Mouse (Mus musculus) embryo, embryonic 9.5 days (tissue): ENCODE measurements around the gene Tnks1bp1.

Source experiments
- DNase-seq: peaks from one replicate; pipeline ENCODE4 v3.0.0-alpha.2; 2017; ENCODE audit errors: extremely low spot score

Tnks1bp1 gene

DNA sequence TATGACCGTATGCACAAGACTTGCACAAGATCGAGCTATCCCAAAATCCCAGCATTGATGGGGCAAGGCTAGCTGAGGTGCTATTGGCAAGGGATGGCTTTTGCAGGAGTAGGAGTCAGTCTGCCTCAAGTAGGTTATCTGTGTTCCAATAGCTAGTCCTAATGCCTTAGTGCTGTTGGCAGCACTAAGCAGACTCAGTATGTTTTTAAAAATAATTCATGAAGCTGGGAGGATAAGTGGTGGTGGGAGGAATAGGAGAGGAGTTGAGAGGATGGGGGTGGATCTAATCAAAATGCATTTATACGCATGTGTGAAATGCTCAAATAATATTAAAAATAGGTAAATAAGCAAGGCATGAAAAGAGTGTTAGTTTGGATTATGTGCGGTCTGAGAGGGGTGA is 43.5 kb downstream of the Tnks1bp1 start:
- DNase-seq, result no peak

DNA sequence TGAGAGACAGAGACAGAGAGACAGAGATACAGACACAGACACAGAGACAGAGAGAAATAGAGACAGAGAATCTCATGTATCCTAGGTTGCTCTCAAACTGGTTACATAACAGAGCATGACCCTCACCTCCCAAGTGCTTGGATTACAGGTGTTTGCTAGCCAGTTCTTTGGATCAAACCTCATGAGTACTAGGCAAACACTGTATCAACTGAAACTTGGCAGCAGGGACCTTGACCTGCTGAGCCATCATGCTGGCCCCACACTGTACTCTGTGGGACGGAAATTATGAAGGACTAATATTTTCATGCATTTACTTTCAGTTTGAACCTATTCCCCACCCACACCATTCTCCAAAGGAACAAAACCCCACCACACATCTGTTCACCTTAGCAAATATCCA is 45.6 kb downstream of the Tnks1bp1 start:
- DNase-seq, result no peak

DNA sequence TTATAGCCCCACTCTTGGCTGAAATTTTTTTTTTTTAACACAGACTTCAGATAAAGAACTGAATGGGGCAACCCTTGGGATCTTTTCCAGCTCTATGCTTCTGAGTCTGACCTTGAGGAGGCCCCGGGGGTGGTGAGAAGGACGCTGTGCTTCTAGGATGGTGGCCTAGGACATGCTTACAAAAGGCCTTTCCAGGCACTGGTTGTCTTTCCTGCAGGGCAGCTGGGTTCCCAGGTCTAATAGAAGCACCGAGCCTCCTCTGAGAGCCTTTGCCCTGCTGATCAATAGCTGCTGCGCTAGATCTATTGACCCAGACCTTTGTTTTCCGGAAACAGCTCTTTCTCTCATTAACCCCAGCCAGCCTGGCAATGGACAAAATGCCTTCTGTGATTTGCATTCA is 48.1 kb downstream of the Tnks1bp1 start:
- peak; percentile 12 for DNase-seq

DNA sequence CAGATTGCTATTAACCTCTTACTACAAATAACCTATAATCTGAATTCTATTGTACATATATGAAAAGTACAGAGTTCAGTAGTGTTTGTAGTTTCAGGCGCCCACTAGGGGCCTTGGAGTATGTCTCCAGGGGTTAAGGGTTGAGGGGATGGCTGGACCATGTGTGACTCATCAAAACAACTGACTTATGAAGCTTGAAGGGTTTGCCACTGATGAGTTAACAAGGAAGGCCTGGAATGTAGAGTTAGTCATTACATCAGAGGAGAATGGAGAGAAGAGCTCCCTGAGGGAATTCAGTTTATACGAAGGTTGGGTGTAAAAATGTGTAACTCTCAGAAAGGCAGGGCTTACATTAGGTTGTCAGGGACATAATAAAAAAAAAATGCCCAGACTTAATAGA is 50.2 kb downstream of the Tnks1bp1 start:
- no peak for DNase-seq

DNA sequence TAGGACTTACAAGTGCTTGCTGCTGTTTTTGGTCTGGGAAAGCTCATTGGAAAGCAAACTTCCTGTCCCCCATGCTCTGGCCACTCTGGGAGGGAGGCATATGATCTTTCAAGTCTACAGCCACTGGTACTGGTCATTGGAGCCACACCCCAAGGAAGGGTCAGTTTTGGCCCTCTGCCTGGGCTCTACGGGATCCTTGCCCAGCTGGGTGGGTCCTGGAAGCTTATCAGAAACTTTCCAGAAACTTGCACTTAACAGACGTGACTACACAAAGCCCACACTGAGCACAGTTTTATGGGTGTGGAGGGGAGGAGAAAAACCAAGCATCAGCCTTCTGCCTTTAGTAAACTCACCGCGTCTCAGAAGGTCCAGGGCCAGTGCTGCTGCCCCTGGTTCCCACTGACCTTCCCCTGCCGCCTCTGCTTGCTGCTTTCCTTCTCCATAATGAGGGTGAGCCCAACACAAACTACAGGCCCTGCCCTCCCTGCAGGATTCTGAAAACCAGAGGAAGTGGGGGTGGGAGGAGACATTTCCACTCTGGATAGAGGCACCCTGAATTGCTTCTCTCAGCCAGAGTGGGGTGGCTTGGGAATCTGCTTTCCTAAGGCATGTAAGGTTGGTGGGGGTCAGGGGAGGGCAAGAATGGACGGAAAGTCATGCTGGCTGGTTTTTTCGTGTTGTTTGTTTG is 51.1 kb downstream of the Tnks1bp1 start:
- DNase-seq, result no peak

DNA sequence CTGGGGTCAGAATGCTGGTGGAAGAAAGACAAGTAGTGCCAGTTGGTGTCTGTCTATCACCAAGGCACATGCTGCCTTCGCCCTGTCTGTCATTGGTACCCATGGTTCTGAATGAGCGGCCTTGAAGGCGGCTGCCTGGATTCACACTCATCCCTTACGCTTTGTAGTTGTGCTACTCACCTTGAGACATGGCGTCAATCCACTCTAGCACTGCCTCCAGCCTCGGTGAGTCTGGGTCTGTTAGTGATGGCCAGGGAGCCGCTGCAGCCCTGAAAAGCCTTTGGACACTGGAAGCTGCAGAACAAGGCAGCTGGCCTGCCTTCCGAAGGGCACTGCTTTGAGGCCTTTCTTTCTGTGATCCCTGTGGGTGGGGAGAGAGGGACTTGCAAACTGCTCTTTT is 55.4 kb downstream of the Tnks1bp1 start:
- DNase-seq, result no peak

DNA sequence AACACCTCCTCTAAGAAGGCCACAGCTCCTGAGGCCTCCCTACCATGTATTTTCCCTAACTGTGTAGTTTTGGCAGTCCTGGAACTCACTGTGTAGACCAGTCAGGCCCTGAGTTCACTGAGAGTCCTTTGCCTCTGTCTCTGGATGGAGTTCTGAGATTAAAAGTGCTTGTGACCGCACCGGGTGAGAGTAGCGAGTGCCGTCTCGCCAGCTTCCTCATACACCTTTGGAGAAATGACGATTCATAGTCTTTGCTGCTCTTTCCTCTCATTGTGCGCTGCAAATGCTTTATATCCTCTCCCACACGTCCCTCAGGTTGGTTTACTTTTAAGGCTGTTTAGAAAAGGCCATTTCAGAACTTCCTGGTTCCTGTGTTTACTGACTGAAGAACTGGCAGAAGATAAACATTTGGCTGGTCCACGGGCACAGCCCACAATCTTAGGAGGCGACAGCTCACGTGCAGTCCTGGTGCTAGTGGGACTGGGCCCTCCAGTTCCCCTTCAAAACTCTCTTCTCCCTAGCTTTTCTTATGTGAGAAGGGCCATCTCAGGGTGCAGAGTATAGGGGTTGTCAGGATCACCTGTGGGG is 57.7 kb downstream of the Tnks1bp1 start:
- DNase-seq, result no peak

DNA sequence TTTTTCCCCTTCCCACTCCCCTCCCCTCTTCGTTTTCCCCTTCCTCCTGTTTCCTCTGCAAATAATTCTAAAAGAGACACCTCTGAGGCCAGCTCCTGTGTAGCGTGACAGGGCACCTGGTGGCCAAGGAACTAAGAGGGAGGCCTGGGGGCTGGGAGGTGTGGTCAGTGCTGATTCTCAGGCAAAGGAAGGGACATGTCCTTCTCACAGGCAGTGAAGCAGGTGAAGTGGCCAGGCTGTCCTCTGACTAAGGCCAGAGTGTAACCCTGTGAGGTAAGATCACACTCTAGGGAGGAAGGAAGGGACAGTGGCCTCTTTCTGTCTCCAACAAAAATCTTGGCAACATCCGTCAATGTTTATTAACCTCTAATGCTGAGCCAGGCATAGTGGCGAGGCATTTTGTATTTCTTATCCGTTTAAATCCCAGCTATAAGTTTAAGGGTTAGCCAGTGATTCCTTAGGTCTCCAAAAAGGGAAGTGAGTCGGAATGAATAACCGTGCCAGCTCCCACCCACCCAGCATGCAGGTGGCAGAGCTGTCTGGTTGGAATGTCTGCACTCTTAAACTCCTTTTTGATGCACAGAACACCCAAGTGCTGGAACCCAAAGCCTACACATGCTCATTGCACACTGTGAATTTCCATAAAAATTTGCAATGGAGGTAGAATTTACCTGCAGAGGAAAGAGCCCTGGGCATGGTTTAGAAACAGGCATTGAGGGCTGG is 58.4 kb downstream of the Tnks1bp1 start:
- DNase-seq, result no peak

DNA sequence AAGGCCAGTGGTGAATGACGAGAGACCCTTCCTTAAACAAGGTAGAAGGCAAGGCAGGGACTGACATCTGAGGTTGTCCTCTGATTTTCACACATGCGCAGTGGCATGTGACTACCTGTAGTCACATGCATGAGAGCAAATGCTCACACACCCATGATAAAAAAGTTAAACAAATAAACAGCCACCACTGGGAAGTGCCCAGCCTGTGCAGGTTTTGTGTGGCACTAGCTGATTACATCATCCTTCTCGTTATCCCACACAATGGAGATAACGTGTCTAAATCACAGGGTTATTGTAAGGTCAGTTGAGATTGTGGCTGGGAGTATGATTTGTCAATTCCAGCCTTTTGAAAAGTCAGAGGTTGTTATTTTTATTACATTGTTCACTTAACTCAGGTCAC is 59.1 kb downstream of the Tnks1bp1 start:
- no peak for DNase-seq

DNA sequence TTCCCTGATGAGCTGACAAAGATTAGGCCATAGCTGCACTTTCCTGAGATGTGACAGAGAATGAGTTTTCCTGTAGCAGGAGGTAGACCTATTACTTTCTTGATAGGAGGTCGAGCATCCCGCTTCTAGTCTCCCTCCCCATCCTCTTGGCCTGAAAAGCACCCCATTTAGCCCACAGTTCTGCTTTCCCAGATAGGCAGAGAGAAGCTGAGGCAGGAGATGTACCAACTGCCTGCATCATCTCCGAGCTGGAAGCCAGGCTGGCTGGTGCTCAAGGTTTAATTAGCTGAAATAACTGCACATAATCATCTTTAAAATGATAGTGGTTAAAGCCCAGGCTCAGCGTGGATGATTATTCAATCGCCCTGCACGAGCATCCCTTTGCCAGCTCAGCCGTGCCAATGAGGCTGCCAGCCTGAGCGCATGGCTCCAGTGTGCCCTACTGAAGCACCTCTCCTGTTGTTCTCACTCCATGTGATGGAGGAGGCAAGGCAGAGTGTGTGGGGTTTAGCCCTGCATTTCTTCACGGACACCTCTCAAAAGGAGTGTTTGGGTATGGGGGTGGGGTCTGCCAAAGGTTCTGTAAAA is 62.6 kb downstream of the Tnks1bp1 start:
- DNase-seq, result no peak
